Mouse (Mus musculus) embryonic facial prominence, embryonic 15.5 days (tissue): ENCODE results near the gene Gm18336. TPM values are rescaled to one million over a fixed set of nuclear protein-coding genes. Genes with fewer than 3 reads are reported as not detected.
"Not testable (repeated sequence)": the region's sequence is repeated elsewhere in the genome, so short reads cannot be mapped to it uniquely, and the experiment has no call there.

Experiments used
- ATAC-seq: fragments of 200-750 bp; cut with Nextera tagmentation; 2 replicates; pipeline ENCODE4 v1.8.0; 2017; ENCODE audit warnings: low read depth, moderate TSS enrichment; ENCODE audit not compliant: insufficient number of reproducible peaks, low FRiP score, low TSS enrichment
- H3K27ac ChIP-seq: fragments of 300-500 bp; sonication (generic); replicated peaks from 2 replicates; pipeline ENCODE4 v1.5.1; 2015; ENCODE audit warnings: mild to moderate bottlenecking, inconsistent platforms
- H3K27me3 ChIP-seq: fragments of 300-500 bp; sonication (generic); 2 replicates; pipeline ENCODE4 v1.6.1; 2015; ENCODE audit warnings: inconsistent platforms
- H3K36me3 ChIP-seq: fragments of 300-500 bp; sonication (generic); 2 replicates; pipeline ENCODE4 v1.6.1; 2015; ENCODE audit warnings: mild to moderate bottlenecking, inconsistent platforms
- H3K4me1 ChIP-seq: fragments of 300-500 bp; sonication (generic); 2 replicates; pipeline ENCODE4 v1.6.1; 2015; ENCODE audit warnings: inconsistent platforms
- H3K4me2 ChIP-seq: fragments of 300-500 bp; sonication (generic); replicated peaks from 2 replicates; pipeline ENCODE4 v1.6.1; 2015; ENCODE audit warnings: mild to moderate bottlenecking, inconsistent platforms
- H3K4me3 ChIP-seq: fragments of 300-500 bp; sonication (generic); replicated peaks from 2 replicates; pipeline ENCODE4 v1.5.1; 2015; ENCODE audit warnings: mild to moderate bottlenecking, inconsistent platforms
- H3K9ac ChIP-seq: fragments of 300-500 bp; sonication (generic); 2 replicates; pipeline ENCODE4 v1.6.1; 2015; ENCODE audit warnings: inconsistent platforms
- H3K9me3 ChIP-seq: fragments of 300-500 bp; sonication (generic); replicated peaks from 2 replicates; pipeline ENCODE4 v1.6.1; 2016; ENCODE audit warnings: inconsistent platforms
- WGBS: fragments of 180-500 bp; shearing (Covaris S2); methylation state at CpG from one replicate; pipeline ENCODE4 v1.1.7; 2015; 5-methylcytosine and 5-hydroxymethylcytosine counted together
- polyA plus RNA-seq: library from polyadenylated mRNA; unstranded; fragments of >200 nt; fragmentation: Nextera tagmentation; extraction: Ambion mirVana; gene quantifications from 2 replicates; pipeline ENCODE4 v1.2.1, GENCODE M21; 2015

Gm18336 gene
- 0.09 TPM in 1 of 2 replicates, not detected in the other for polyA plus RNA-seq

GRCm38 (mm10) chrX:73398636-73399035 lies at the start of gene Gm18336:
TSS of gene Gm18336 (minus strand) at chrX:73398736.
- H3K9ac ChIP-seq, H3K4me3 ChIP-seq, H3K36me3 ChIP-seq, H3K9me3 ChIP-seq, H3K4me2 ChIP-seq, H3K27ac ChIP-seq, H3K27me3 ChIP-seq, ATAC-seq, H3K4me1 ChIP-seq: not testable (repeated sequence)
- WGBS, result 67% methylated on average over 2 of the region's 2 CpGs

- H3K9ac ChIP-seq, result no peak overlapping the region
- H3K9me3 ChIP-seq, result no peaks in the 10 kb centered on the region
- H3K36me3 ChIP-seq, result no peaks in the 10 kb centered on the region
- WGBS, result 62% methylated on average over 2 of the region's 2 CpGs
- H3K4me1 ChIP-seq, result no peaks in the 10 kb centered on the region
- no peak overlapping the region for H3K4me3 ChIP-seq
- no peak overlapping the region for H3K27ac ChIP-seq
- H3K4me2 ChIP-seq, result no peak overlapping the region
- no peak for ATAC-seq
- H3K27me3 ChIP-seq, result no peaks in the 10 kb centered on the region
Measured at GRCm38 (mm10) chrX:73441428-73441827, 42.9 kb upstream of the Gm18336 start.

GRCm38 (mm10) chrX:73435252-73435651 lies 36.7 kb upstream of the Gm18336 start, which contains the start of gene Trex2:
TSS of gene Trex2 (minus strand) at chrX:73435344.
- H3K27me3 ChIP-seq, result no peaks in the 10 kb centered on the region
- H3K4me2 ChIP-seq, result no peak within 1 kb of the TSS
- no peak within 1 kb of the TSS for H3K4me3 ChIP-seq
- H3K9ac ChIP-seq, result no peak within 1 kb of the TSS
- 72% methylated on average over 11 of the region's 11 CpGs for WGBS
- ATAC-seq, result no peak
- no peak within 1 kb of the TSS for H3K27ac ChIP-seq
- no peaks in the 10 kb centered on the region for H3K9me3 ChIP-seq
- no peaks in the 10 kb centered on the region for H3K4me1 ChIP-seq
- no peaks in the 10 kb centered on the region for H3K36me3 ChIP-seq

- Histone ChIP-seq H3K9me3 (no peaks in the 10 kb centered on the region), H3K4me1 (no peaks in the 10 kb centered on the region), H3K4me3 (no peak overlapping the region), H3K36me3 (no peaks in the 10 kb centered on the region), H3K9ac (no peak overlapping the region), H3K4me2 (no peak overlapping the region), H3K27ac (no peak overlapping the region), H3K27me3 (no peaks in the 10 kb centered on the region)
- ATAC-seq, result no peak
- 71% methylated on average over 5 of the region's 5 CpGs for WGBS
Measured at GRCm38 (mm10) chrX:73432850-73433249, 34.3 kb upstream of the Gm18336 start.

GRCm38 (mm10) chrX:73430036-73430435 lies 31.5 kb upstream of the Gm18336 start:
- Histone ChIP-seq H3K36me3 (no peaks in the 10 kb centered on the region), H3K9me3 (no peaks in the 10 kb centered on the region), H3K4me3 (no peak overlapping the region), H3K4me1 (no peaks in the 10 kb centered on the region), H3K27ac (no peak overlapping the region), H3K9ac (no peak overlapping the region), H3K4me2 (no peak overlapping the region), H3K27me3 (no peaks in the 10 kb centered on the region)
- WGBS, result 75% methylated on average over 2 of the region's 2 CpGs
- ATAC-seq, result no peak

- Histone ChIP-seq H3K4me2 (no peak overlapping the region), H3K9ac (no peak overlapping the region), H3K4me3 (no peak overlapping the region), H3K9me3 (no peaks in the 10 kb centered on the region), H3K27ac (no peak overlapping the region), H3K4me1 (no peaks in the 10 kb centered on the region), H3K36me3 (no peaks in the 10 kb centered on the region), H3K27me3 (peaks cover 10% of the 10 kb centered on the region; the same call in 1 of the 2 replicates)
- 35% methylated on average over 1 of the region's 1 CpGs for WGBS
- no peak for ATAC-seq
Measured at GRCm38 (mm10) chrX:73412767-73413166, 14.2 kb upstream of the Gm18336 start.

- Histone ChIP-seq H3K4me2 (peak within 1 kb of the TSS; percentile 52), H3K4me1 (no peaks in the 10 kb centered on the region), H3K27me3 (peaks cover 10% of the 10 kb centered on the region; the same call in 1 of the 2 replicates), H3K4me3 (peak within 1 kb of the TSS; percentile 34), H3K9ac (no peak within 1 kb of the TSS), H3K27ac (no peak within 1 kb of the TSS), H3K9me3 (no peaks in the 10 kb centered on the region), H3K36me3 (no peaks in the 10 kb centered on the region)
- WGBS, result 25% methylated on average over 20 of the region's 20 CpGs
- no peak for ATAC-seq
Measured at GRCm38 (mm10) chrX:73410880-73411517, 12.5 kb upstream of the Gm18336 start, which contains the start of gene Zfp92. TSS of gene Zfp92 (plus strand) at chrX:73411096.

- no peaks in the 10 kb centered on the region for H3K36me3 ChIP-seq
- 92% methylated on average over 12 of the region's 12 CpGs for WGBS
- ATAC-seq, result no peak
- no peak overlapping the region for H3K9ac ChIP-seq
- H3K27me3 ChIP-seq, result 0 out of 2 replicates have a peak, but pooled peaks cover under 1% of the 10 kb centered on the region
- no peak overlapping the region for H3K4me2 ChIP-seq
- no peak overlapping the region for H3K4me3 ChIP-seq
- no peaks in the 10 kb centered on the region for H3K9me3 ChIP-seq
- H3K4me1 ChIP-seq, result no peaks in the 10 kb centered on the region
- no peak overlapping the region for H3K27ac ChIP-seq
Measured at GRCm38 (mm10) chrX:73401616-73402015, 3.1 kb upstream of the Gm18336 start.

GRCm38 (mm10) chrX:73400951-73401350 lies 2.4 kb upstream of the Gm18336 start:
- WGBS, result 89% methylated on average over 20 of the region's 20 CpGs
- no peak overlapping the region for H3K4me2 ChIP-seq
- no peak for ATAC-seq

GRCm38 (mm10) chrX:73396446-73396845 lies 2.1 kb downstream of the Gm18336 start:
- no peak for ATAC-seq
- 85% methylated on average over 1 of the region's 1 CpGs for WGBS
- Histone ChIP-seq H3K4me2 (no peak overlapping the region), H3K9me3 (no peaks in the 10 kb centered on the region), H3K27ac (no peak overlapping the region), H3K36me3 (no peaks in the 10 kb centered on the region), H3K27me3 (peaks cover 4% of the 10 kb centered on the region; the same call in 1 of the 2 replicates), H3K4me3 (no peak overlapping the region), H3K9ac (no peak overlapping the region), H3K4me1 (no peaks in the 10 kb centered on the region)

More at GRCm38 (mm10) chrX:73400951-73401350, 2.4 kb upstream of the Gm18336 start:
- no peak overlapping the region for H3K4me3 ChIP-seq
- no peaks in the 10 kb centered on the region for H3K36me3 ChIP-seq
- H3K9me3 ChIP-seq, result no peaks in the 10 kb centered on the region
- H3K27ac ChIP-seq, result no peak overlapping the region
- H3K4me1 ChIP-seq, result no peaks in the 10 kb centered on the region
- no peak overlapping the region for H3K9ac ChIP-seq
- H3K27me3 ChIP-seq, result peaks cover 4% of the 10 kb centered on the region; the same call in 1 of the 2 replicates

GRCm38 (mm10) chrX:73391481-73391880 lies 7.1 kb downstream of the Gm18336 start:
- WGBS, result 80% methylated on average over 4 of the region's 4 CpGs
- Histone ChIP-seq H3K27me3 (peaks cover 2% of the 10 kb centered on the region; the same call in 1 of the 2 replicates), H3K4me3 (no peak overlapping the region), H3K36me3 (no peaks in the 10 kb centered on the region), H3K4me1 (no peaks in the 10 kb centered on the region), H3K27ac (no peak overlapping the region), H3K4me2 (no peak overlapping the region), H3K9ac (no peak overlapping the region), H3K9me3 (no peaks in the 10 kb centered on the region)
- ATAC-seq, result no peak

- H3K9ac ChIP-seq, result no peak overlapping the region
- 29% methylated on average over 1 of the region's 1 CpGs for WGBS
- H3K9me3 ChIP-seq, result no peaks in the 10 kb centered on the region
- H3K4me1 ChIP-seq, result no peaks in the 10 kb centered on the region
- no peaks in the 10 kb centered on the region for H3K27me3 ChIP-seq
- no peak overlapping the region for H3K4me2 ChIP-seq
- ATAC-seq, result no peak
- no peak overlapping the region for H3K4me3 ChIP-seq
- no peaks in the 10 kb centered on the region for H3K36me3 ChIP-seq
- H3K27ac ChIP-seq, result no peak overlapping the region
Measured at GRCm38 (mm10) chrX:73384924-73385323, 13.6 kb downstream of the Gm18336 start.
